Mouse (Mus musculus): ENCODE results near the gene Nubpl.
A peak's percentile ranks its signal among the peaks of the same experiment; 100 is the strongest.

Nubpl gene

GRCm38 (mm10) chr12:52318426-52318825 lies 220.9 kb downstream of the Nubpl start:
- no peak for DNase-seq (ENCODE audit: inconsistent age in 2 of 2, low spot score in 1 of 2)

DNA sequence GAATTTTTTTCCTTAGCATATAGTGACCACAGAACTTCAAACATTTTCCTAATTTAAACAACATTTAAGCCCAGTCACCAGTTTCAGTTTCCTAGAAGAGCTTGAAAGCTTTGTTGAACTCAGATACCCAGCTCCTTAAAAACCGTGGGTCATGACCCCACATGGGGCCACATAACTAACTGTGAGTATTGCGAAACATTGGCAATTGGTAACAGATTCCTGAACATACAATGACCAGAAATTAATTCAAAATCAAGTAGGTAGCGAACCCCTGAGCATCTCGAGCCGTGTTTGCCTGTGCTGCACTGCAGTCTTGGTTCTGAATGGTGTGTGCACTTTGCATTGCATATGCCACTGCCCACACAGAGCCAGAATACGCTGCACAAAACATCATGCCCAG lies 221.6 kb downstream of the Nubpl start:
- DNase-seq (ENCODE audit: inconsistent age in 2 of 2, low spot score in 1 of 2) = no peak

GRCm38 (mm10) chr12:52328488-52328887 lies 231.0 kb downstream of the Nubpl start:
- peak; percentile 23 to 54 for DNase-seq (ENCODE audit: inconsistent age in 2 of 2, low spot score in 1 of 2)

- DNase-seq (ENCODE audit: inconsistent age in 2 of 2, low spot score in 1 of 2) = no peak
Observed at GRCm38 (mm10) chr12:52335142-52335765, 237.7 kb downstream of the Nubpl start.

DNA sequence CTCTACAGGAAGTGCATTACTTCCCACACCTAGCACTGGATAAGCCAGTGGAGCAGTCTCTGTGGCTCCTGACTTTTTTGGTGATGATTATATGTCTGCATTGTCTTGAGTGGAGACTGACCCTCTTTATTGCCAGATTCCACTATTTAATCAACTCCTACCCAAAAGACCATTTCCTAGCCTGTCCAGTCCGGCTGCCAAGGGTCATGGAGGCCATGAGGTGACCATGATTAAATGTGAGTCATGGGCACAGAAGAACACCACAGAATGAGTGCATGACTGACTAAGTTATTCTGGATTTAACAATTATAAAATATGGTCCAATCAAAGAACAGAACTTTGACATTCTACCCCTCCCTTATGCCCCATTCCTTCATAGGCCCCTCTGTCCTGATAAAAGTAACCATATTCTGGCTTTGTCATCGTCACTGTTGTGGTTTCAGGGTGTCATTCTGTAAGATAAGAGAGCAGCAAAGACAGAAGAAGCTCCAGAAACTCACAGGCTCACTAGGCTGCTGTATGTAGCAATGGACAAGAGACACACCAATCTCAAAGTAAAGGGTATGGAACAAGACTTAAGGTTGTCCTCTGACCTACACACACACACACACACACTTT lies 240.7 kb downstream of the Nubpl start:
- DNase-seq (ENCODE audit: inconsistent age in 2 of 2, low spot score in 1 of 2) = peak; percentile 71 to 74

GRCm38 (mm10) chr12:52346611-52347010 lies 249.1 kb downstream of the Nubpl start:
- no peak for DNase-seq (ENCODE audit: inconsistent age in 2 of 2, low spot score in 1 of 2)

- no peak for DNase-seq (ENCODE audit: inconsistent age in 2 of 2, low spot score in 1 of 2)
Observed at GRCm38 (mm10) chr12:52350276-52350675, 252.7 kb downstream of the Nubpl start.

DNA sequence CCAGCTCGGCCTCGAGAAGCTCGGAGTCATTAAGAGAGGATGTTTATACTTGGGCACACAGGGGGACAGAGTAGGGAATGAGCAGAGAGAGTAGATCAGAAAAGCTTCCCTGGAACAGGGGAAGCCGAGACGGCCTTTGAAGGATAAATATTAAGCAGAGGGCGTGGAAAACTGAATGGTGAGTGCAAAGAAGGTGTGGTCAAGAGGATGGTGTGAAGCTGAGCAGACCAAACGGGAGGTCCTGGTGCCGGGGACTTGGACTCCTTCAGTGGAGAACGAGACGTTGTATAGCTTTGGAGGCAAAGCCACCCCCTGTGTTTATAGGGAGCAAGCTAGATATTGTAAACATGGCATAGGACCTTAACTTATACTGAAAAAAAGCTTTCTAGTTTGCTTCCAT lies 261.9 kb downstream of the Nubpl start:
- no peak for DNase-seq (ENCODE audit: inconsistent age in 2 of 2, low spot score in 1 of 2)

DNA sequence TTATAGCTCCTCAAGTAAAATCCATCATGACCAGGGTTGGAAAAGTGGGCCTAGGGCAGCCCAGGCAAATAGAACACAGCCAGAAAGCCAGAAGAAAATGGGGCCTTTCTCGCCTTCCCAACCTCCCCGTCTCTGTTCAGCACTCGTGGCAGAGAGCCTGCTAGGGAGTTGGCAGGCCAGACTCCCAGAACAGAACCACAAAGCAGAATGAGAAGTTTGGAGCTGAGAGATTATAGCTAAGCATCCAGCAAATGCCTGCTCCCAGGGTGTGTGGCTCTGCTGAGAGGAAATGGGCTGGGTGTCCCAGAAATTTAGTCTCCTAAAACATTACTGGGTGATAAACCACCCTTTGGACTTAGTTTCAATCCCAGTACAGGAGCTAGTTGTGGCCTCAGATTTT lies 262.6 kb downstream of the Nubpl start:
- no peak for DNase-seq (ENCODE audit: inconsistent age in 2 of 2, low spot score in 1 of 2)

- no peak for DNase-seq (ENCODE audit: inconsistent age in 2 of 2, low spot score in 1 of 2)
Observed at GRCm38 (mm10) chr12:52361198-52361597, 263.7 kb downstream of the Nubpl start.

Data from adrenal gland, adult (tissue).